Mouse (Mus musculus): Measurements from ENCODE around the gene Disc1.

GRCm38 (mm10) chr8:125053505-125054435 is at the start of gene Disc1:
- TF ChIP-seq EP300 (IDR thresholded peaks at IDR 0.05; ENCODE audit: low read depth): no peak
- TF ChIP-seq CTCF (IDR thresholded peaks at IDR 0.05; ENCODE audit: low read depth): no peak
